Mouse (Mus musculus) hematopoietic stem cell, adult 5-6 weeks (primary cell): ENCODE data around the gene Ankrd45. TPM values are rescaled to one million over a fixed set of nuclear protein-coding genes. Genes with fewer than 3 reads are reported as not detected.
"Not testable (repeated sequence)": the region's sequence is repeated elsewhere in the genome, so short reads cannot be mapped to it uniquely, and the experiment has no call there.

ENCODE experiments used
- ATAC-seq, 2 experiments: fragments of 125-278 bp in 1 of 2; replicated peaks in 1 of 2; 2 replicates each; pipeline ENCODE4 v1.8.0; 2016 to 2017; ENCODE audit warnings: inconsistent platforms in 2 of 2, mild to moderate bottlenecking in 2 of 2, moderate number of reproducible peaks in 2 of 2, low read depth in 1 of 2, moderate TSS enrichment in 1 of 2; ENCODE audit not compliant: low FRiP score in 2 of 2, poor library complexity in 2 of 2, severe bottlenecking in 2 of 2, insufficient read depth in 1 of 2, low TSS enrichment in 1 of 2
- total RNA-seq: library from RNA; stranded (forward); fragments of 172-1452, 232-1000 nt; gene quantifications from 2 replicates; pipeline ENCODE4 v1.2.3, GENCODE M21; 2017

Ankrd45 gene
- not detected in 2 replicates for total RNA-seq

GRCm38 (mm10) chr1:161142531-161143159, at the start of gene Ankrd45:
TSS of gene Ankrd45 (plus strand) at chr1:161142691.
- peak; percentile 60 to 67; a peak in 2 of 4 replicates for ATAC-seq

DNA sequence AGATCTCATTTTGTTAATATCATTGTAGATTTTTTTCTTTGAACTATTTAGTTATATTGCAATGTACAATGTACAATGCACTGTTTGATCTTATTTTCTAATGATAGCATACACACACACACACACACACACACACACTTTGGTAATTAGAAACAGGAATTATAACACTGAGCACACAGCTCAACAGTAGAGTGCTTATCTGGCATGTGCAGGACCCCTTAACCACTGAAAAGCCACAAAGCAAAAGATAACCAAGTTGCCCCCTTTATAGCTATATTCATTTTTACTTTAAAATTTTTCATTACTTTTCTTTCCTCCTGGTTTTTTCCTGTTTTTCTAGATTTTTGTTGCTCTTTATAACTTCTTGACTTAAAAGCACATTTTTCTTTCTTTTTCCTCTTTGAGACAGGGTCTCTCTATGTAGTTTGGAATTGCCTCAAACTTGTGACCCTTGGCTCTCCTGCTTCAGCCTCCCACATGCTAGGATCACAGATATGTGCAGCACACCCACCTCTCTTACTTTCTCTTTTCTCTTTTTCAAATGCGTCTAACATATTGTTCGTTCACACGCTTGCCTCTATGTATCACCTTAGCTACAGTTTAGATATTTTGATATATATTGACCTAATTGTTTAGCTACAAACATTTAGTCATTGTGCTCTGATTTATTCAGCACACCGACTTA, 42.6 kb upstream of the Ankrd45 start:
- ATAC-seq: no peak

DNA sequence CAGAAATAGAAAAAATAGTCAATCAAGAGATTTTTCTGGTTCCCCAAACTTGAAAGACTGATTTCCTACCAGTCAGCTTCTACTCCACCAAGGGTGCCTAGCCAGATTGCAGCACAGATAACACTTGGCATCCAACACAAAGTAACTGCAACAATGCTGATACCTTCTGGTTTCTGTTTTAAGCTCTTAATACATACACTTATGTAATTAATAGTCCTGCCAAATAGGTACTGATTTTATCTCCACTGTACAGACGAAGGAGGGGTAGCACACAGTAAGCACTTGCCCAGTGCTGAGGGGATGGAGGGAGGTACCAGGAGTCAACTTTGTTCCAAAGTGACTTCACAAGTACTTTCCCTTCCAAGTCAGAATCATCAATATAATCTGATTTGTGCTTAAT, 38.6 kb upstream of the Ankrd45 start:
- no peak for ATAC-seq

- ATAC-seq: no peak
Observed at GRCm38 (mm10) chr1:161109216-161109615, 33.3 kb upstream of the Ankrd45 start.

DNA sequence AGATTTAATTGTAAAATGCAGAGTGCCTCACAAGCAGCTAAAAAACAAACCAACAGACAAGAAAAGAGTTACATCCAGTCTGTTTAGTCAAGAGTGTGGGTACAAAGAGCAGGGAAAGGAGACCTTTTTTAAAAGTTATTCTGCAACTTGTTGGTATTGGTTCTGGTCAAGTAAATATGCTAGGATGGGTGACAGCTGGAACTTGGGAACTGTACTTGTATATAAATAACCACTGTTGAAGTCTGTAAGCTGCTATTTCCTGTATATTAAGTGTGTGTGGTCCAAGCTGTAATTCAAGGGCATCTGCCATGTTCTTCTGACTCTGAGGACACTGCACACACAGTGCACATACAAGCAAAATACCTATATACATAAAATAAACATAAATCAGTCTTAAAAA, 27.9 kb upstream of the Ankrd45 start:
- no peak for ATAC-seq

- ATAC-seq: no peak
Observed at GRCm38 (mm10) chr1:161122661-161123418, 19.7 kb upstream of the Ankrd45 start.

DNA sequence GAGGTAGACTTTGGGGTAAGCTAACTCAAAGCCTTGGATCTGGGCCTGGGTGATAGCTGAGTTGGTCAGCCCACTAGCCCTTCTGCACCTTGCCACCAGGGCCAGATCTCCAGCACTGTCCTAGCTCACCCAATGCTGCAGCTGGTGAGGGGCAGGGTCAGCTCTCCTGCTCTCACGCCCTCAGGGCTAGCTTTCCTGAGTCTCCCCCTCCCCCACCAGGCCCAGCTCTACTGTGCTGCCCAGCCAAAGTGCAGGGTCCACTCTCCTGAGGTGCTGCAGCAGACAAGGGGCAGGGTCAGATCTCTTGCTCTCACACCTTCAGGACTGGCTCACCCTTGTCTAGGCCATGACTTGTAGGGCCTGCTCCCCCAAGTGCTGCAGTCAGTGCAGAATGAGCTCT, 16.0 kb upstream of the Ankrd45 start:
- no peak for ATAC-seq

GRCm38 (mm10) chr1:161130726-161131664, 11.5 kb upstream of the Ankrd45 start, which contains the start of gene Klhl20:
TSS of gene Klhl20 (minus strand) at chr1:161131511.
- peak; percentile 98 to 99 for ATAC-seq

- peak in 1 of 2 experiments; percentile 81; a peak in 2 of 4 replicates for ATAC-seq
Observed at GRCm38 (mm10) chr1:161139496-161139895, 3.0 kb upstream of the Ankrd45 start.

- ATAC-seq: no peak
Observed at GRCm38 (mm10) chr1:161140026-161140762, 2.3 kb upstream of the Ankrd45 start.

- no peak for ATAC-seq
Observed at GRCm38 (mm10) chr1:161143216-161143615, 725 bp downstream of the Ankrd45 start.

- ATAC-seq: not testable (repeated sequence)
Observed at GRCm38 (mm10) chr1:161145611-161146010, 3.1 kb downstream of the Ankrd45 start.

DNA sequence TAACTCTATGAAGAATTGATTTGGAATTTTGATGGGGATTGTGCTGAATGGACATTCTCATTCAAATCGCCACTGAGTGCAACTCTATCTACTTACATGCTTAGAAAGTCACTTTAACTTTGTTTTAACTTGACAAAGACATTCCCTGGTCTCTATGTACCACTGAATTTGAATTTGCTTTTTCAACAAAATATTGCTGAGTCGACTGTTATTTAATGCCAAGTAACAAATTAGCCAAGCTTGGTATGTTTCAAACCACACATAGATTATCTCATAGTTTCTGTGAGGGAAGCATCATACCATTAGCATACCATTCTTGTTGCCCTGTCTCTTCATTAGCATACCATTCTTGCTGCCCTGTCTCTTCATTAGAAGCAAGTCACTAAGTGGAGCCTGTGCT, 5.4 kb downstream of the Ankrd45 start:
- ATAC-seq: no peak

GRCm38 (mm10) chr1:161151098-161151497, 8.6 kb downstream of the Ankrd45 start:
- ATAC-seq: no peak

- no peak for ATAC-seq
Observed at GRCm38 (mm10) chr1:161156546-161156945, 14.1 kb downstream of the Ankrd45 start.

DNA sequence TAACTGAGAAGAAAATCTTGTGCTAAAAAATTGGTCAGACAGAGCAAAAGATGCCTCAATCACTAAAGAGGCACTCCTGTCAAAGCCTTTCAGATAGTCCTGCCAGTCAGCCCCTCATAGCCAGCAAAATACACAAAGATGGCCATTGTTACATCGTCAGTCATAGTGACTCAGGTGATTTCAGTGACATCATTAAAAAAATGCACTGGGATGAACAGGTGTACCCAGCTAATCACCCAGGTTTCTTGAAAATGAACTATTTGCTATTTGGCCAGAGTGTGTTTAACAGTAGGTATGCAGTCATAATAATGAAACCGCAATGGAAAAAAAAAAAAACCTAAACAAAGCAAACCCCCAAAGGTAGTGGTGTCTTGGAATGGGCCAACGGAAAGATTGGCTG, 16.7 kb downstream of the Ankrd45 start, which contains the start of gene Tex50:
Tex50 (minus strand) TSS at position 101 of the 400 bp plus-strand sequence.
- no peak for ATAC-seq
